Mouse (Mus musculus) neural tube, embryonic 15.5 days (tissue): ENCODE measurements at regions not wholly inside any gene's neighbourhood (a gene's known extent, or its start where the extent isn't known, plus 50 kb on each side); places are given as distances from the start of the nearest gene placed in this dataset.

Experiments used
- ATAC-seq: fragments of 200-750 bp; cut with Nextera tagmentation; 2 replicates; pipeline ENCODE4 v1.8.0; 2017; ENCODE audit warnings: mild to moderate bottlenecking, moderate TSS enrichment, moderate library complexity; ENCODE audit not compliant: low FRiP score
- H3K27ac ChIP-seq: fragments of 300-500 bp; sonication (generic); replicated peaks from 2 replicates; pipeline ENCODE4 v1.5.1; 2015; ENCODE audit warnings: mild to moderate bottlenecking, inconsistent platforms
- H3K27me3 ChIP-seq: fragments of 300-500 bp; sonication (generic); replicated peaks from 2 replicates; pipeline ENCODE4 v1.6.1; 2015; ENCODE audit warnings: inconsistent platforms
- H3K36me3 ChIP-seq: fragments of 300-500 bp; sonication (generic); 2 replicates; pipeline ENCODE4 v1.6.1; 2015; ENCODE audit warnings: inconsistent platforms
- H3K4me1 ChIP-seq: fragments of 300-500 bp; sonication (generic); 2 replicates; pipeline ENCODE4 v1.6.1; 2015; ENCODE audit warnings: inconsistent platforms
- H3K4me2 ChIP-seq: fragments of 300-500 bp; sonication (generic); 2 replicates; pipeline ENCODE4 v1.6.1; 2015; ENCODE audit warnings: inconsistent platforms, mild to moderate bottlenecking, moderate library complexity
- H3K4me3 ChIP-seq: fragments of 300-500 bp; sonication (generic); replicated peaks from 2 replicates; pipeline ENCODE4 v1.5.1; 2015; ENCODE audit warnings: mild to moderate bottlenecking, inconsistent platforms
- H3K9ac ChIP-seq: fragments of 300-500 bp; sonication (generic); replicated peaks from 2 replicates; pipeline ENCODE4 v1.6.1; 2015; ENCODE audit warnings: mild to moderate bottlenecking, inconsistent platforms
- H3K9me3 ChIP-seq: fragments of 300-500 bp; sonication (generic); replicated peaks from 2 replicates; pipeline ENCODE4 v1.6.1; 2016; ENCODE audit warnings: inconsistent platforms
- WGBS: fragments of 180-500 bp; shearing (Covaris S2); methylation state at CpG from one replicate; pipeline ENCODE4 v1.1.7; 2015; ENCODE audit warnings: mixed read lengths; 5-methylcytosine and 5-hydroxymethylcytosine counted together

GRCm38 (mm10) chr9:34393042-34393441 is 92.7 kb upstream of the Kirrel3 start:
- Histone ChIP-seq H3K4me2 (no peak overlapping the region), H3K27me3 (no peaks in the 10 kb centered on the region), H3K36me3 (no peaks in the 10 kb centered on the region), H3K27ac (no peak overlapping the region), H3K4me3 (no peak overlapping the region), H3K9ac (no peak overlapping the region), H3K4me1 (peaks cover 7% of the 10 kb centered on the region), H3K9me3 (no peaks in the 10 kb centered on the region)
- no peak for ATAC-seq
- WGBS = 64% methylated on average over 6 of the region's 6 CpGs

- no peak overlapping the region for H3K27ac ChIP-seq
- no peak for ATAC-seq
Observed at GRCm38 (mm10) chr9:34395839-34396804, 89.6 kb upstream of the Kirrel3 start.

GRCm38 (mm10) chr9:34411699-34412098 is 74.0 kb upstream of the Kirrel3 start:
- no peak for ATAC-seq
- H3K4me2 ChIP-seq = no peak overlapping the region
- H3K9me3 ChIP-seq = no peaks in the 10 kb centered on the region
- H3K4me3 ChIP-seq = no peak overlapping the region
- WGBS = 84% methylated on average over 4 of the region's 4 CpGs
- no peak overlapping the region for H3K27ac ChIP-seq
- no peaks in the 10 kb centered on the region for H3K27me3 ChIP-seq
- no peak overlapping the region for H3K9ac ChIP-seq
- no peaks in the 10 kb centered on the region for H3K36me3 ChIP-seq
- no peaks in the 10 kb centered on the region for H3K4me1 ChIP-seq

More at GRCm38 (mm10) chr9:34395839-34396804, 89.6 kb upstream of the Kirrel3 start:
- Histone ChIP-seq H3K4me1 (peaks cover 7% of the 10 kb centered on the region), H3K9me3 (no peaks in the 10 kb centered on the region), H3K9ac (no peak overlapping the region), H3K4me3 (no peak overlapping the region), H3K4me2 (no peak overlapping the region), H3K27me3 (no peaks in the 10 kb centered on the region), H3K36me3 (no peaks in the 10 kb centered on the region)
- 43% methylated on average over 6 of the region's 6 CpGs for WGBS

- ATAC-seq = no peak
- Histone ChIP-seq H3K27ac (no peak overlapping the region), H3K4me1 (no peaks in the 10 kb centered on the region), H3K4me3 (no peak overlapping the region), H3K36me3 (no peaks in the 10 kb centered on the region), H3K4me2 (no peak overlapping the region), H3K9ac (no peak overlapping the region), H3K27me3 (no peaks in the 10 kb centered on the region), H3K9me3 (no peaks in the 10 kb centered on the region)
- WGBS = 77% methylated on average over 8 of the region's 8 CpGs
Observed at GRCm38 (mm10) chr9:34416153-34416552, 69.5 kb upstream of the Kirrel3 start.

- WGBS = 94% methylated on average over 8 of the region's 8 CpGs
- H3K9ac ChIP-seq = no peak overlapping the region
- no peak overlapping the region for H3K4me3 ChIP-seq
- no peak overlapping the region for H3K4me2 ChIP-seq
- no peak overlapping the region for H3K27ac ChIP-seq
- no peaks in the 10 kb centered on the region for H3K4me1 ChIP-seq
- no peaks in the 10 kb centered on the region for H3K27me3 ChIP-seq
- H3K36me3 ChIP-seq = no peaks in the 10 kb centered on the region
- no peak for ATAC-seq
- H3K9me3 ChIP-seq = no peaks in the 10 kb centered on the region
Observed at GRCm38 (mm10) chr9:34418100-34418499, 67.6 kb upstream of the Kirrel3 start.

GRCm38 (mm10) chr9:34421956-34422355 is 63.7 kb upstream of the Kirrel3 start:
- ATAC-seq = no peak
- Histone ChIP-seq H3K9me3 (no peaks in the 10 kb centered on the region), H3K4me3 (no peak overlapping the region), H3K27ac (no peak overlapping the region), H3K9ac (no peak overlapping the region), H3K4me1 (no peaks in the 10 kb centered on the region), H3K4me2 (no peak overlapping the region), H3K27me3 (no peaks in the 10 kb centered on the region), H3K36me3 (no peaks in the 10 kb centered on the region)

- WGBS = 74% methylated on average over 7 of the region's 7 CpGs
- no peaks in the 10 kb centered on the region for H3K9me3 ChIP-seq
Observed at GRCm38 (mm10) chr9:34423062-34423461, 62.6 kb upstream of the Kirrel3 start.

GRCm38 (mm10) chr9:34426589-34426988 is 59.1 kb upstream of the Kirrel3 start:
- H3K36me3 ChIP-seq = no peaks in the 10 kb centered on the region
- no peak overlapping the region for H3K9ac ChIP-seq
- H3K4me1 ChIP-seq = 0 out of 2 replicates have a peak, but pooled peaks cover 7% of the 10 kb centered on the region
- ATAC-seq = no peak
- WGBS = 74% methylated on average over 4 of the region's 4 CpGs
- H3K4me2 ChIP-seq = no peak overlapping the region
- no peaks in the 10 kb centered on the region for H3K9me3 ChIP-seq
- H3K27ac ChIP-seq = no peak overlapping the region
- no peak overlapping the region for H3K4me3 ChIP-seq
- no peaks in the 10 kb centered on the region for H3K27me3 ChIP-seq

More at GRCm38 (mm10) chr9:34423062-34423461, 62.6 kb upstream of the Kirrel3 start:
- no peak for ATAC-seq
- Histone ChIP-seq H3K4me3 (no peak overlapping the region), H3K9ac (no peak overlapping the region), H3K4me1 (0 out of 2 replicates have a peak, but pooled peaks cover 7% of the 10 kb centered on the region), H3K27ac (no peak overlapping the region), H3K27me3 (no peaks in the 10 kb centered on the region), H3K36me3 (no peaks in the 10 kb centered on the region), H3K4me2 (no peak overlapping the region)

GRCm38 (mm10) chr9:34427711-34428110 is 58.0 kb upstream of the Kirrel3 start:
- ATAC-seq = no peak
- Histone ChIP-seq H3K36me3 (no peaks in the 10 kb centered on the region), H3K4me1 (0 out of 2 replicates have a peak, but pooled peaks cover 7% of the 10 kb centered on the region), H3K9me3 (no peaks in the 10 kb centered on the region), H3K27me3 (no peaks in the 10 kb centered on the region), H3K4me3 (no peak overlapping the region), H3K27ac (no peak overlapping the region), H3K4me2 (no peak overlapping the region), H3K9ac (no peak overlapping the region)
- 47% methylated on average over 8 of the region's 8 CpGs for WGBS
